Mouse (Mus musculus): ENCODE measurements around the gene Plce1.

DNA sequence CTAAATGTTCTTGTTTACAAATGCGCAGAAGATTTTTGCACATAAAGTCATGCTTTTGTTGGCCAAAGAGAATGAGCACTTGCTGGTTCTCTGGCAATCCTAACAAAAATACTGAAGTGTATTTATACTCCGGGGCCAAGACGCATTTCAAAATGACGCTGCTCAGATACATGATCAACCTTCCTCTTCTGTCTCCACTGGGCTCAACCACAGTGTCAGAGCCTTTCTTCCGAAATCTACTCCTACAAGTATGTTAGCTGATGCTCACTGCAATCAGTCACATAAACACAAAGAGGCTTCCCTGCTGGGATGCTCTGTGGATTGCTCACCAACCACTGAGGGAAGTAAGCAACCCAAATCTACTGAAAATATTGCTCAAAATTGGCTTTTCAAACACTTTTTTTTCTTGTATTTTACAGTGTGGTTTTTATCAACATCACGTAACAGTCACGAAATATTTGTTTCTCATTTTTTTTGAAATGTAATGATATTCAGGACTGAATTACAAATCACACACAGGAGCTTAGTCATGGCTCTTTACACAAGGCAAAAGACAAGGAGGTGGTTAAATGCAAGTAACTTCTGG, 191.2 kb downstream of the Plce1 start:
- no peak for TF ChIP-seq POLR2A (IDR thresholded peaks at IDR 0.05; ENCODE audit: insufficient read depth, low read depth, low read length)
- TF ChIP-seq CTCF (IDR thresholded peaks at IDR 0.05; ENCODE audit: insufficient read depth, low read depth, low read length) = no peak

All from olfactory bulb, adult 2 months (tissue).